ENCODE assay signal across 8 mouse cellular contexts in the genomic region with DNA sequence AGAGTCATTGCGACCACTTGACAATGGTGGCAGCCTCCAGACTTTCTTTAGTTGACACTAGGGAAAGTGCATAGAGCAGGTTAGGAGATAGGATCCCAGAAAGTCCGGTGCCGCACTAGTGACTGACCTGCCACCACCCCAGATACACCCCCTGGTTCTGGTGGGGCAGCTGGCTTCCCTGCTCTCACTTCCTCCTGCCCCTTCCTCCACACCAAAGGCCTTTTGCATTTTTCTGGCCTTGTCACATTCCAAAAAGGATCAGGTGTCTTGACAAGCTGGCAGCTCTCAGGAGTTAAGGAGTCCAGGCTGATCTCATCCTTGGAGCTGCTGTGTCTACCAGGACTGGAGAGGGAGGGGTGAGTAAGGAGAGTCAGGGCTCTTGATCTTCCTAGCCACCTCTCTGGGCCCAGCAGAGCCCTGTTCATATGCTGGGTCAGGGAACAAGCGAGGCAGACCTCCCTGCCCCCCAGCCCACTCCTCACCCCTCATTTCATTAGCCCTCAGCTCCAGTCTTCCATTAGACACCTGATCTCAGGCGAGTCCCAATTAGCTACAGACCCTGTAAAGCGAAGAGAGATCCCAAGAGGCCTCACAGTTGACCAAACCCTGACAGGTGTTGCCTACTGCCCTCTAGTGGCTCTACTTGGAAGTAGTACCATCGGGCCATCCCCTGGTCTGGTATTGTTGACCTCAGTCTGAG. TPM values are rescaled to one million over a fixed set of nuclear protein-coding genes. Genes with fewer than 3 reads are reported as not detected.
DNase-seq lines count a peak whose midpoint lies in the region; ATAC-seq lines count a peak whose summit lies in the region.

No protein-coding gene starts in this region.

- DNase-seq in urinary bladder, postnatal 14 days (ENCODE audit: low spot score): peak; percentile 67
- DNase-seq in urinary bladder, adult 2 months (ENCODE audit: low spot score): no peak
- peak; percentile 44 for DNase-seq in c-Kit-positive CD71-positive TER-119-negative erythroid progenitor cells, embryonic 14.5 days (ENCODE audit: low read depth)
- DNase-seq in forebrain, embryonic 11.5 days (ENCODE audit: low spot score): peak; percentile 87
- DNase-seq in limb, embryonic 10.5 days (ENCODE audit: low spot score): peak; percentile 77

- ATAC-seq in forebrain, embryonic 11.5 days (replicated peaks; ENCODE audit: low FRiP score): peak; percentile 66
- peak; percentile 68 to 69; a peak in 3 of 4 replicates for ATAC-seq in hematopoietic stem cell, adult 5-6 weeks (replicated peaks in 1 of 2; ENCODE audit: insufficient read depth in 1 of 2, low FRiP score in 2 of 2, low TSS enrichment in 1 of 2, low read depth in 1 of 2, poor library complexity in 2 of 2, severe bottlenecking in 2 of 2)
- peak; percentile 53; the same call in 1 of the 2 replicates for ATAC-seq in midbrain, embryonic 15.5 days (replicated peaks)
- ATAC-seq in stomach, embryonic 16.5 days (ENCODE audit: insufficient read depth, low FRiP score): no peak

- no peak overlapping the region for H3K4me2 ChIP-seq in forebrain, embryonic 11.5 days (ENCODE audit: low read depth, low read length, severe bottlenecking)
- no peak overlapping the region for H3K4me2 ChIP-seq in midbrain, embryonic 15.5 days
- no peak overlapping the region for H3K4me2 ChIP-seq in stomach, embryonic 16.5 days (ENCODE audit: low read depth, low read length)

- H3K4me3 ChIP-seq in forebrain, embryonic 11.5 days (ENCODE audit: low read depth, low read length): no peak overlapping the region
- H3K4me3 ChIP-seq in limb, embryonic 10.5 days: no peak overlapping the region
- no peak overlapping the region for H3K4me3 ChIP-seq in midbrain, embryonic 15.5 days
- H3K4me3 ChIP-seq in stomach, embryonic 16.5 days (replicated peaks; ENCODE audit: low read length): no peak overlapping the region

- H3K9ac ChIP-seq in forebrain, embryonic 11.5 days (ENCODE audit: low read length): no peak overlapping the region
- H3K9ac ChIP-seq in midbrain, embryonic 15.5 days: no peak overlapping the region
- peak overlapping the region; percentile 18; the same call in 1 of the 2 replicates for H3K9ac ChIP-seq in stomach, embryonic 16.5 days (ENCODE audit: low read length)

- H3K4me1 ChIP-seq in forebrain, embryonic 11.5 days (replicated peaks; ENCODE audit: control insufficient read depth, insufficient read depth, low read length): peaks cover 7% of the 10 kb centered on the region
- peaks cover 22% of the 10 kb centered on the region for H3K4me1 ChIP-seq in limb, embryonic 10.5 days
- no peaks in the 10 kb centered on the region for H3K4me1 ChIP-seq in midbrain, embryonic 15.5 days
- peaks cover 15% of the 10 kb centered on the region; the same call in 1 of the 2 replicates for H3K4me1 ChIP-seq in stomach, embryonic 16.5 days (ENCODE audit: control insufficient read depth, insufficient read depth, low read length)

- peak overlapping the region; percentile 9; the same call in 1 of the 2 replicates for H3K27ac ChIP-seq in forebrain, embryonic 11.5 days (ENCODE audit: low read depth, low read length)
- H3K27ac ChIP-seq in limb, embryonic 10.5 days: no peak overlapping the region
- H3K27ac ChIP-seq in midbrain, embryonic 15.5 days: 0 out of 2 replicates have a peak overlapping the region, but pooled peaks have one; percentile 38
- H3K27ac ChIP-seq in stomach, embryonic 16.5 days (ENCODE audit: low read length): no peak overlapping the region

- H3K27me3 ChIP-seq in forebrain, embryonic 11.5 days (ENCODE audit: control insufficient read depth, insufficient read depth, low read length): no peaks in the 10 kb centered on the region
- no peaks in the 10 kb centered on the region for H3K27me3 ChIP-seq in limb, embryonic 10.5 days (ENCODE audit: low read depth, poor library complexity, severe bottlenecking)
- H3K27me3 ChIP-seq in midbrain, embryonic 15.5 days (replicated peaks): no peaks in the 10 kb centered on the region
- no peaks in the 10 kb centered on the region for H3K27me3 ChIP-seq in stomach, embryonic 16.5 days (ENCODE audit: control insufficient read depth, insufficient read depth, low read length)

- WGBS in forebrain, embryonic 11.5 days: 42% methylated on average over 7 of the region's 7 CpGs
- 44% methylated on average over 7 of the region's 7 CpGs for WGBS in limb, embryonic 10.5 days
- 43% methylated on average over 7 of the region's 7 CpGs for WGBS in midbrain, embryonic 15.5 days
- WGBS in stomach, embryonic 16.5 days: 52% methylated on average over 7 of the region's 7 CpGs

- peaks cover 5% of the 10 kb centered on the region; the same call in 1 of the 2 replicates for H3K36me3 ChIP-seq in forebrain, embryonic 11.5 days (ENCODE audit: control insufficient read depth, insufficient read depth, low read length)
- H3K36me3 ChIP-seq in limb, embryonic 10.5 days: peaks cover 44% of the 10 kb centered on the region
- H3K36me3 ChIP-seq in midbrain, embryonic 15.5 days (replicated peaks): peaks cover 43% of the 10 kb centered on the region
- H3K36me3 ChIP-seq in stomach, embryonic 16.5 days (ENCODE audit: control insufficient read depth, insufficient read depth, low read length): no peaks in the 10 kb centered on the region

- H3K9me3 ChIP-seq in forebrain, embryonic 11.5 days (ENCODE audit: control insufficient read depth, low read length): no peaks in the 10 kb centered on the region
- no peaks in the 10 kb centered on the region for H3K9me3 ChIP-seq in limb, embryonic 10.5 days (replicated peaks)
- H3K9me3 ChIP-seq in midbrain, embryonic 15.5 days: no peaks in the 10 kb centered on the region
- no peaks in the 10 kb centered on the region for H3K9me3 ChIP-seq in stomach, embryonic 16.5 days (replicated peaks; ENCODE audit: control insufficient read depth, low read length)

RNA-seq across cellular contexts. Expression of gene Pik3c2b, which starts 41.9 kb away (rescaled TPM):
- 11.6 and 13.1 TPM in 2 replicates for polyA plus RNA-seq in urinary bladder, adult 2 months (2012; rRNA removed)
- 25.3 and 25.7 TPM in 2 replicates for polyA plus RNA-seq in forebrain, embryonic 11.5 days (2014; fragmentation: Nextera tagmentation; extraction: Ambion mirVana)
- 4.4 and 6.0 TPM in 2 replicates for total RNA-seq in hematopoietic stem cell, adult 5-6 weeks (2017)
- 6.1 and 7.4 TPM in 2 replicates for polyA plus RNA-seq in limb, embryonic 10.5 days (2016; fragmentation: Nextera tagmentation; extraction: Ambion mirVana)
- polyA plus RNA-seq in midbrain, embryonic 15.5 days (2015; fragmentation: Nextera tagmentation; extraction: Ambion mirVana): 16.2 and 17.1 TPM in 2 replicates
- 8.5 and 9.3 TPM in 2 replicates for polyA plus RNA-seq in stomach, embryonic 16.5 days (2015; fragmentation: Nextera tagmentation; extraction: Ambion mirVana)

RNA-seq across cellular contexts. Expression of gene Ppp1r15b, which starts 43.6 kb away (rescaled TPM):
- 30.5 and 30.9 TPM in 2 replicates for polyA plus RNA-seq in urinary bladder, adult 2 months (2012; rRNA removed)
- polyA plus RNA-seq in forebrain, embryonic 11.5 days (2014; fragmentation: Nextera tagmentation; extraction: Ambion mirVana): 62.8 and 69.7 TPM in 2 replicates
- total RNA-seq in hematopoietic stem cell, adult 5-6 weeks (2017): 82.9 and 85.7 TPM in 2 replicates
- polyA plus RNA-seq in limb, embryonic 10.5 days (2016; fragmentation: Nextera tagmentation; extraction: Ambion mirVana): 52.3 and 52.7 TPM in 2 replicates
- 29.2 and 30.1 TPM in 2 replicates for polyA plus RNA-seq in midbrain, embryonic 15.5 days (2015; fragmentation: Nextera tagmentation; extraction: Ambion mirVana)
- polyA plus RNA-seq in stomach, embryonic 16.5 days (2015; fragmentation: Nextera tagmentation; extraction: Ambion mirVana): 55.3 and 57.0 TPM in 2 replicates

RNA-seq across cellular contexts. Expression of gene Mdm4, which starts 57.0 kb away (rescaled TPM):
- 80.1 and 92.2 TPM in 2 replicates for polyA plus RNA-seq in urinary bladder, adult 2 months (2012; rRNA removed)
- polyA plus RNA-seq in forebrain, embryonic 11.5 days (2014; fragmentation: Nextera tagmentation; extraction: Ambion mirVana): 44.7 and 51.0 TPM in 2 replicates
- 135 and 150 TPM in 2 replicates for total RNA-seq in hematopoietic stem cell, adult 5-6 weeks (2017)
- 35.0 and 43.4 TPM in 2 replicates for polyA plus RNA-seq in limb, embryonic 10.5 days (2016; fragmentation: Nextera tagmentation; extraction: Ambion mirVana)
- polyA plus RNA-seq in midbrain, embryonic 15.5 days (2015; fragmentation: Nextera tagmentation; extraction: Ambion mirVana): 44.3 and 45.4 TPM in 2 replicates
- 32.1 and 33.7 TPM in 2 replicates for polyA plus RNA-seq in stomach, embryonic 16.5 days (2015; fragmentation: Nextera tagmentation; extraction: Ambion mirVana)

Comparison
In these comparisons a context has a peak if more than half of its experiments do, and no peak if none do; other contexts are left out.
1. H3K27ac ChIP-seq: peak in forebrain, embryonic 11.5 days (single experiment) and midbrain, embryonic 15.5 days (single experiment); none in limb, embryonic 10.5 days (single experiment) and stomach, embryonic 16.5 days (single experiment).